Comparison of ENCODE assay signal across 8 mouse cellular contexts in the genomic region with DNA sequence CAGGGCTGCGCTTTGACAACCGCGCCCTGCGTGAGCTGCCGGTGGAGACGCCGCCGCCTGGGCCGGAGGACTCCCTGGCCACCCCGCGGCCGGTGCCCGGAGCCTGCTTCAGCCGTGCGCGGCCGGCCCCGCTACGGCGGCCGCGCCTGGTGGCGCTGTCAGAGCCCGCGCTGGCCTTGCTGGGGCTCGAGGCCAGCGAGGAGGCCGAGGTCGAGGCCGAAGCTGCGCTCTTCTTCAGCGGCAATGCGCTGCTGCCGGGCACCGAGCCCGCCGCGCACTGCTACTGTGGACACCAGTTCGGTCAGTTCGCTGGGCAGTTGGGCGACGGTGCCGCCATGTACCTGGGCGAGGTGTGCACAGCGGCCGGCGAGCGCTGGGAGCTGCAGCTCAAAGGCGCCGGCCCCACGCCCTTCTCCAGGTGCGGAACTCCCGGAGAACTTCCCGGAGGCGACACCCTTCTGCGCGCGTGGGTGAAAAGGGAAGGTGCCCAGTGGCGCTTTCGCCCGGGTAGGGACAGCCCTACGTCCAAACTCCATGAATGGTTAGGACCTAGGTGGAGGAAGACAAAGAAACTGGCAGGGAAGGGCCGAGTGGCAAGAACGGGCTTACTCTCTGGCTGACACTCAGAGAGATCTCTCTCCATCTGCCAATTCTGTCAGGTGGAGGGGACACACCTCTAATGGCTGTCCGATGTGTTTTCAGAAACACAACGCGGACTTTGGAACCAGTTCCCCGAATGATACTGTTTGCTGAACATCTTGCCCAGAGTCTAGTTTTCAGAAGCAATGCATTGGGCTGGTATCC. TPM values are rescaled to one million over a fixed set of nuclear protein-coding genes. Genes with fewer than 3 reads are reported as not detected.
DNase-seq lines count a peak whose midpoint lies in the region; ATAC-seq and TF ChIP-seq lines count a peak whose summit lies in the region.

No protein-coding gene starts in this region.

- peaks cover 13% of the 10 kb centered on the region for H3K4me1 ChIP-seq in thymus, adult 2 months (replicated peaks; ENCODE audit: control insufficient read depth, insufficient read depth, low read length)
- H3K4me1 ChIP-seq in hindbrain, embryonic 11.5 days (replicated peaks; ENCODE audit: control insufficient read depth, insufficient read depth, low read length): no peaks in the 10 kb centered on the region; the same call in 1 of the 2 replicates
- H3K4me1 ChIP-seq in limb, embryonic 14.5 days (ENCODE audit: control insufficient read depth, insufficient read depth, low read length): peaks cover 6% of the 10 kb centered on the region
- H3K4me1 ChIP-seq in midbrain, postnatal 0 days (ENCODE audit: insufficient read depth, low read length): peaks cover 14% of the 10 kb centered on the region; the same call in 1 of the 2 replicates

- no peak for TF ChIP-seq POLR2A in thymus, adult 2 months (IDR thresholded peaks at IDR 0.05; ENCODE audit: control insufficient read depth, extremely low read depth, insufficient read depth, low read length, poor library complexity)
- no peak for TF ChIP-seq POLR2A in limb, embryonic 14.5 days (IDR thresholded peaks at IDR 0.05; ENCODE audit: borderline replicate concordance, extremely low read depth, insufficient read depth, insufficient read length)

- H3K9ac ChIP-seq in hindbrain, embryonic 11.5 days (ENCODE audit: low read depth, low read length): peak overlapping the region; percentile 93
- peak overlapping the region; percentile 89 for H3K9ac ChIP-seq in limb, embryonic 14.5 days (ENCODE audit: low read depth, low read length, severe bottlenecking)
- H3K9ac ChIP-seq in midbrain, postnatal 0 days (replicated peaks; ENCODE audit: low read length, poor library complexity, severe bottlenecking): peak overlapping the region; percentile 94

- 4% methylated on average over 65 of the region's 68 CpGs for WGBS in thymus, adult 2 months
- 3% methylated on average over 65 of the region's 68 CpGs for WGBS in hindbrain, embryonic 11.5 days
- 4% methylated on average over 51 of the region's 68 CpGs for WGBS in limb, embryonic 14.5 days
- 3% methylated on average over 68 of the region's 68 CpGs for WGBS in midbrain, postnatal 0 days

- H3K4me3 ChIP-seq in thymus, adult 2 months (ENCODE audit: control insufficient read depth, insufficient read depth, low read length): peak overlapping the region; percentile 66
- peak overlapping the region; percentile 99 for H3K4me3 ChIP-seq in hindbrain, embryonic 11.5 days (ENCODE audit: low read depth, low read length)
- H3K4me3 ChIP-seq in limb, embryonic 14.5 days (replicated peaks; ENCODE audit: low read length): peak overlapping the region; percentile 97
- peak overlapping the region; percentile 98 for H3K4me3 ChIP-seq in midbrain, postnatal 0 days (ENCODE audit: low read depth, low read length)

- peak; percentile 61 for DNase-seq in cerebellum, adult 11-12 months
- DNase-seq in cerebellum, adult 9-10 months: no peak
- peak; percentile 30 for DNase-seq in thymus, adult 2 months
- DNase-seq in thymus, adult 18-20 months: no peak
- DNase-seq in hindbrain, embryonic 11.5 days (ENCODE audit: low spot score): peak; percentile 25
- DNase-seq in limb, embryonic 14.5 days (ENCODE audit: low spot score): no peak
- DNase-seq in midbrain, postnatal 0 days (ENCODE audit: low spot score): peak; percentile 19
- no peak for DNase-seq in retina, embryonic 14.5 days (ENCODE audit: low spot score)

- H3K36me3 ChIP-seq in thymus, adult 2 months (ENCODE audit: control insufficient read depth, insufficient read depth, low read length): peaks cover 8% of the 10 kb centered on the region
- 0 out of 2 replicates have a peak, but pooled peaks cover 9% of the 10 kb centered on the region for H3K36me3 ChIP-seq in hindbrain, embryonic 11.5 days (ENCODE audit: control insufficient read depth, insufficient read depth, low read length)
- peaks cover 58% of the 10 kb centered on the region for H3K36me3 ChIP-seq in limb, embryonic 14.5 days (ENCODE audit: control insufficient read depth, insufficient read depth, low read length)
- H3K36me3 ChIP-seq in midbrain, postnatal 0 days (ENCODE audit: insufficient read depth, low read length): peaks cover 46% of the 10 kb centered on the region

- no peaks in the 10 kb centered on the region for H3K27me3 ChIP-seq in thymus, adult 2 months (ENCODE audit: control insufficient read depth, insufficient read depth, low read length)
- H3K27me3 ChIP-seq in hindbrain, embryonic 11.5 days (ENCODE audit: control insufficient read depth, insufficient read depth, low read length): no peaks in the 10 kb centered on the region
- H3K27me3 ChIP-seq in limb, embryonic 14.5 days (ENCODE audit: control insufficient read depth, insufficient read depth, low read length): no peaks in the 10 kb centered on the region
- no peaks in the 10 kb centered on the region for H3K27me3 ChIP-seq in midbrain, postnatal 0 days (ENCODE audit: insufficient read depth, low read length)

- no peak for TF ChIP-seq CTCF in thymus, adult 2 months (IDR thresholded peaks at IDR 0.05; ENCODE audit: borderline replicate concordance, control insufficient read depth, extremely low read depth, insufficient read depth, low read length, poor library complexity)
- TF ChIP-seq CTCF in midbrain, postnatal 0 days (IDR thresholded peaks at IDR 0.05): no peak

- ATAC-seq in hindbrain, embryonic 11.5 days (ENCODE audit: low FRiP score): peak; percentile 72
- peak; percentile 50 for ATAC-seq in limb, embryonic 14.5 days (ENCODE audit: low FRiP score, low read depth)
- ATAC-seq in midbrain, postnatal 0 days (ENCODE audit: low FRiP score): peak; percentile 44; the same call in 1 of the 2 replicates

- H3K4me2 ChIP-seq in hindbrain, embryonic 11.5 days (replicated peaks; ENCODE audit: low read depth, low read length): peak overlapping the region; percentile 95
- peak overlapping the region; percentile 94 for H3K4me2 ChIP-seq in limb, embryonic 14.5 days (replicated peaks; ENCODE audit: low read depth, low read length, severe bottlenecking)
- peak overlapping the region; percentile 98 for H3K4me2 ChIP-seq in midbrain, postnatal 0 days (ENCODE audit: low read depth, low read length, poor library complexity, severe bottlenecking)

- H3K9me3 ChIP-seq in hindbrain, embryonic 11.5 days (ENCODE audit: control insufficient read depth, low read length): no peaks in the 10 kb centered on the region
- H3K9me3 ChIP-seq in limb, embryonic 14.5 days (ENCODE audit: control insufficient read depth, low read length): no peaks in the 10 kb centered on the region
- no peaks in the 10 kb centered on the region for H3K9me3 ChIP-seq in midbrain, postnatal 0 days (ENCODE audit: low read length)

- no peak overlapping the region for H3K27ac ChIP-seq in thymus, adult 2 months (ENCODE audit: control insufficient read depth, insufficient read depth, low read length)
- peak overlapping the region; percentile 74 for H3K27ac ChIP-seq in hindbrain, embryonic 11.5 days (ENCODE audit: low read depth, low read length)
- 0 out of 2 replicates have a peak overlapping the region, but pooled peaks have one; percentile 19 for H3K27ac ChIP-seq in limb, embryonic 14.5 days (replicated peaks; ENCODE audit: low read depth, low read length)
- H3K27ac ChIP-seq in midbrain, postnatal 0 days (ENCODE audit: low read depth, low read length): peak overlapping the region; percentile 81

RNA-seq across cellular contexts. Expression of a gene that starts 0.6 kb away (rescaled TPM):
- polyA plus RNA-seq in thymus, adult 2 months (2012; rRNA removed): 62.4 and 70.5 TPM in 2 replicates
- polyA plus RNA-seq in hindbrain, embryonic 11.5 days (2014; fragmentation: Nextera tagmentation; extraction: Ambion mirVana): 17.2 and 20.4 TPM in 2 replicates
- polyA plus RNA-seq in limb, embryonic 14.5 days (2012; rRNA removed): 32.7 and 40.7 TPM in 2 replicates
- polyA plus RNA-seq in limb, embryonic 14.5 days (2014; fragmentation: Nextera tagmentation; extraction: Ambion mirVana): 20.6 and 22.9 TPM in 2 replicates
- total RNA-seq in midbrain, postnatal 0 days (2014; rRNA removed): 42.3 and 50.0 TPM in 2 replicates
- polyA plus RNA-seq in midbrain, postnatal 0 days (2015; fragmentation: Nextera tagmentation; extraction: Ambion mirVana): 19.0 and 19.4 TPM in 2 replicates

RNA-seq across cellular contexts. Expression of a gene that starts 14.5 kb away (rescaled TPM):
- polyA plus RNA-seq in thymus, adult 2 months (2012; rRNA removed): 81.2 and 86.3 TPM in 2 replicates
- 39.5 and 42.1 TPM in 2 replicates for polyA plus RNA-seq in hindbrain, embryonic 11.5 days (2014; fragmentation: Nextera tagmentation; extraction: Ambion mirVana)
- polyA plus RNA-seq in limb, embryonic 14.5 days (2012; rRNA removed): 43.5 and 51.0 TPM in 2 replicates
- 47.8 and 51.0 TPM in 2 replicates for polyA plus RNA-seq in limb, embryonic 14.5 days (2014; fragmentation: Nextera tagmentation; extraction: Ambion mirVana)
- 32.9 and 48.6 TPM in 2 replicates for total RNA-seq in midbrain, postnatal 0 days (2014; rRNA removed)
- polyA plus RNA-seq in midbrain, postnatal 0 days (2015; fragmentation: Nextera tagmentation; extraction: Ambion mirVana): 21.6 and 23.6 TPM in 2 replicates

RNA-seq across cellular contexts. Expression of a gene that starts 29.9 kb away (rescaled TPM):
- polyA plus RNA-seq in thymus, adult 2 months (2012; rRNA removed): 0.04 and 0.15 TPM in 2 replicates
- 0.33 and 0.94 TPM in 2 replicates for polyA plus RNA-seq in hindbrain, embryonic 11.5 days (2014; fragmentation: Nextera tagmentation; extraction: Ambion mirVana)
- polyA plus RNA-seq in limb, embryonic 14.5 days (2012; rRNA removed): 1.9 and 2.0 TPM in 2 replicates
- polyA plus RNA-seq in limb, embryonic 14.5 days (2014; fragmentation: Nextera tagmentation; extraction: Ambion mirVana): 0.29 and 0.48 TPM in 2 replicates
- 14.4 and 16.4 TPM in 2 replicates for total RNA-seq in midbrain, postnatal 0 days (2014; rRNA removed)
- polyA plus RNA-seq in midbrain, postnatal 0 days (2015; fragmentation: Nextera tagmentation; extraction: Ambion mirVana): 9.3 and 13.3 TPM in 2 replicates

RNA-seq across cellular contexts. Expression of a gene that starts 33.5 kb away (rescaled TPM):
- 97.4 and 98.9 TPM in 2 replicates for polyA plus RNA-seq in thymus, adult 2 months (2012; rRNA removed)
- 17.5 and 17.6 TPM in 2 replicates for polyA plus RNA-seq in hindbrain, embryonic 11.5 days (2014; fragmentation: Nextera tagmentation; extraction: Ambion mirVana)
- 36.8 and 56.5 TPM in 2 replicates for polyA plus RNA-seq in limb, embryonic 14.5 days (2012; rRNA removed)
- 17.2 and 17.6 TPM in 2 replicates for polyA plus RNA-seq in limb, embryonic 14.5 days (2014; fragmentation: Nextera tagmentation; extraction: Ambion mirVana)
- total RNA-seq in midbrain, postnatal 0 days (2014; rRNA removed): 46.1 and 68.0 TPM in 2 replicates
- 10.8 and 11.0 TPM in 2 replicates for polyA plus RNA-seq in midbrain, postnatal 0 days (2015; fragmentation: Nextera tagmentation; extraction: Ambion mirVana)

RNA-seq across cellular contexts. Expression of a gene that starts 39.0 kb away (rescaled TPM):
- polyA plus RNA-seq in thymus, adult 2 months (2012; rRNA removed): 82.9 and 94.4 TPM in 2 replicates
- 9.4 and 10.7 TPM in 2 replicates for polyA plus RNA-seq in hindbrain, embryonic 11.5 days (2014; fragmentation: Nextera tagmentation; extraction: Ambion mirVana)
- polyA plus RNA-seq in limb, embryonic 14.5 days (2012; rRNA removed): 38.1 and 49.4 TPM in 2 replicates
- 18.7 and 21.8 TPM in 2 replicates for polyA plus RNA-seq in limb, embryonic 14.5 days (2014; fragmentation: Nextera tagmentation; extraction: Ambion mirVana)
- total RNA-seq in midbrain, postnatal 0 days (2014; rRNA removed): 24.4 and 26.4 TPM in 2 replicates
- polyA plus RNA-seq in midbrain, postnatal 0 days (2015; fragmentation: Nextera tagmentation; extraction: Ambion mirVana): 24.5 and 25.6 TPM in 2 replicates

Comparison
In these comparisons a context has a peak if more than half of its experiments do, and no peak if none do; other contexts are left out.
1. DNase-seq: peak in cerebellum, adult 11-12 months (single experiment), thymus, adult 2 months (single experiment), hindbrain, embryonic 11.5 days (single experiment) and midbrain, postnatal 0 days (single experiment); none in cerebellum, adult 9-10 months (single experiment), thymus, adult 18-20 months (0 of 2), limb, embryonic 14.5 days (single experiment) and retina, embryonic 14.5 days (single experiment).
2. Peak in every context shown above with its lines, with median percentiles within 50 percentile points of each other: H3K4me3 ChIP-seq, ATAC-seq, H3K4me2 ChIP-seq and H3K9ac ChIP-seq.